Mouse (Mus musculus) left cerebral cortex, postnatal 36 days (tissue): Measurements from ENCODE around the gene Eif2b4. TPM values are rescaled to one million over a fixed set of nuclear protein-coding genes. Genes with fewer than 3 reads are reported as not detected.

Experiments used
- DNase-seq, 2 experiments: peaks; one replicate each; pipeline ENCODE4 v3.0.0; 2021 to 2022; ENCODE audit warnings: low spot score in 2 of 2, mixed read lengths in 1 of 2
- intact Hi-C: fragments of 180-260 bp; cut with DNase I; formaldehyde crosslinking; loops from one replicate; pipeline ENCODE4 v1.15.1; 2025
- total RNA-seq, 2 experiments: library from RNA; stranded (reverse); gene quantifications; 2 replicates each; pipeline ENCODE4 v1.2.3; 2021

Gene Eif2b4
- total RNA-seq, 2 experiments from 2014 or later = 36.2 to 41.1 TPM

DNA sequence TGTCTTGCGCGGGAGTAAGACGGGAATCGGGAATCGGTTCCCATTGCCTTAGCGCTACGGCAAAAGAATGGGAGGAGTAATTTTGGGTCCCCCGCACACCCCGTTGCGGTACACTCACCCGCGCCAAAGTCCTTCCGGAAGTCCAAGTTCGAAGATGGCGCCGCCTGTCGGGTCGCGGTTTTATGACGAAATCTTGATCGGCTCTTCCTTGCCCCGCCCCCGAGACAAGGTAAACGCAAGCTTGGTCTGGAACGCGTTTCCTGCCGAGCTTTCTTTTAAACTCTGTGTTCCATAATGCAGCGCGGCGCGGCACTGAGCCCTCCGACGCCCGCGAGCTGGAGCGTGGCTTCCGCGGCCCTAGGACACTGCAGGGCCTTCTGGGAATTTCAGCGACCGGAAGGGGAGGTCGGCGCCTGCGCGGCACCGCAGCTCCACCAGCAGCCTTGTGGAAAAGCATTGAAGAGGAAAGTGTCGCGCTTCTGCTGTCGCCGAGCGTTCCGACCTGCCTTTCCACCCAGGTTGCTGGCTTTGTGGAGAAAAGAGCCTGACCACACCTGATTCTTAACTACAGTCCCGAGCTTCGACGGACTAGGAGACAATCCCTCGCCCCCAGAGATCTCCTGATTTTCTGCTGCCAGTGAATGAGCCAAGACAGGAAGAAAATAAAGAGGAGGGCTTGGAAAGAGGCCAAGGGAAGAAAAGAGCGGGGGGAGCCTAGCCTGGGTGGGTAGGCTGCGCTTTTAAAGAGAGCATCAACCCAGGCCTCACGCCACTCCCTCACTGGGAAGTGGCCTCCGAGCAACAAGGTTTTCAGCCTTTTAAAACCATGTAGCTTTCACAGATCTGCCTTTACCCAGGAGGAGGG, 13.2 kb downstream of the Eif2b4 start, which contains the start of the genes Gm29609 and Gtf3c2:
Gene Gm29609, minus strand, starts transcription at position 146 of the 865 bp plus-strand sequence.
Gene Gtf3c2, minus strand, starts transcription at position 379 of the 865 bp plus-strand sequence.
- intact Hi-C loops = loop anchor here (1.0 kb wide), 1 partner anchor 13 kb away; the partner anchor contains the start of genes Eif2b4 and Snx17
- peak; percentile 96 for DNase-seq

- peak in 1 of 2 experiments; percentile 33 for DNase-seq
- intact Hi-C loops = no loop called here
These were observed 13.9 kb downstream of the Eif2b4 start for GRCm38 (mm10) chr5:31179301-31179765.

- intact Hi-C loops = no loop called here
- DNase-seq = no peak
These were observed 24.6 kb downstream of the Eif2b4 start for GRCm38 (mm10) chr5:31168630-31169029.

DNA sequence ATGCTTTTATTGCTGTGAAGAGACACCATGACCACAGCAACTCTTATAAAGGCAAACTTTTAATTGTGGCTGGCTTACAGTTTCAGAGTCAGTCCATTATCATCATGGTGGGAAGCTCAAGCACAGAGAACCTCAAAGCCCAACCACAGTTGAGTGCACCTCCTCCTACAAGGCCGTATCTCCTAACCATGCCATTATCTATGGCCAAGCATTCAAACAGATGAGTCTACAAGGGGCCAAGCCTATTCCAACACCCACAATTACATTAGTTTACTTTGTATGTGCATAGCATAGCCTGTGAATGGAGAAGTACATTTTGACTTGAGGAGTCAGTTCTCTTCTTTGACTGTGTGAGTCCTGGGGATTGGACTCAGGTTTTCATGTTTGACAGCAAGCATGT, 28.4 kb downstream of the Eif2b4 start:
- intact Hi-C loops = no loop called here
- no peak for DNase-seq

DNA sequence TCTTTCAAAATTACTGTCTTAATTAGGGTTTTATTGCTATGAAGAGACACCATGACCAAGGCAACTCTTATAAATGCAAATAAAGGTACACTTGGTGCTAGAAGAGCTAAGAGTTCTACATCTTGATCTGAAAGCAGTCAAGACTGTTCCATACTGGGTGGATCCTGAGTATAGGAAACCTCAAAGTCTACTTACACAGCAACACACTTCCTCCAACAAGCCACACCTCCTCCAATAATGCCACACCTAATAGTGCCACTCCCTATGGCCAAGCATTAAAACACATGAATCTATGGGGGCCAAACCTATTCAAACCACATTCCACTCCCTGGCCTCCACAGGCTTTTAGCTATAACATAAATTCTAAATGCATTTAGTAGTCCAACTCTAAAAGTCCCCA, 30.8 kb downstream of the Eif2b4 start:
- intact Hi-C loops = no loop called here
- DNase-seq = no peak

DNA sequence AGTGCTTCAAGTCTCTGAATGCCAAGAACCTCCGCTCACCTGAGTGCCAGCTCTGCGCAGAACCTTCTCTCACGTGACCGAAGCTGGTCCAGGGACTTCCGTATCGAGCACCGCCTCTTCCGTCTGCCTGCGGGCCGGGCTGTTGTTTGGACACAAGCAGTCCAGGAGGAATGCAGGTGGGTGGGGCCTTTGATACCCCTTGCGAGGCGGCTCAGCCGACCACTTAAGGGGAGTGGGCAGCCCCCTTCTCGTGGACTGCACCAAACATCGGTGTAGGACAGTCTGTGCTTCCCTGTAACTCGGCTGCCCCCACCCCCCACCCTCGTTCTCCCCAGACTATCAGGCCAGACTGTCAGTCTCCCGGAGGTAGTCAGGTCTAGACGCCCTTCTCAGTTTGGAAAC, 39.1 kb downstream of the Eif2b4 start, which contains the start of gene Mpv17:
Gene Mpv17, minus strand, starts transcription at position 100 of the 402 bp plus-strand sequence.
- intact Hi-C loops = no loop called here
- peak; percentile 84 to 87 for DNase-seq

DNA sequence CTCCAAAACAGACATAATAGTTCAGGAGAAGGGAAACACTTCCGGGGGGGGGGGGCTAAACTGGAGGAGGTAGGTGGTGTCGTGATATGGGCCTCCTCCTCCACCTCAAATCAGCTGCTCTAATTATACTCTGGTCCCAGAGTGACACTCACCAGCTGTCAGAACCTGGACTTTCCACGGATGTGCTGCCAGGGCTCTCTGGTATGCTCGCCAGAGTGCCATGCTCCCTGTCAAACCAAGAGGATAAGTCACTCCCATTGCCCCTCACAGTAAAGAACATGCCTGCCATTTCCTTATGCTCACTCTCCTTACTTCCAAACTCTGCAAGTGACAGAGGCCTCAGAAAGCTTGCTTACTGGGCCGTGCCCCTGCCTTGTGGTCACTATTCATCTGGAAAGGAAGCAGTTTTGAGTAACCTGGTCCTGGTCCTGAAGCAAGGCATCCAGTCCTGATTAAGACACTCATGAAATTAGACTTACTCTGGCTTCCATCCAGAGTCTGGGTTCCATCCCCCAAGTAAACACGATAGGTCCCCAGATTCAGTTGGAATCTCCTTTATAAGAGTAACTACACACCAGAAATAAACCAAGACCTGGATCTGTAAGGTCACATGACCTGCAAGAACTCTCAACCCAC, 39.6 kb downstream of the Eif2b4 start:
- peak in 1 of 2 experiments; percentile 15 for DNase-seq
- intact Hi-C loops = no loop called here

- intact Hi-C loops = no loop called here
These were observed 41.5 kb downstream of the Eif2b4 start for GRCm38 (mm10) chr5:31151746-31152145.

GRCm38 (mm10) chr5:31149781-31150180, 43.4 kb downstream of the Eif2b4 start:
- no peak for DNase-seq
- intact Hi-C loops = no loop called here

More at GRCm38 (mm10) chr5:31151746-31152145, 41.5 kb downstream of the Eif2b4 start:
- no peak for DNase-seq

- no peak for DNase-seq
These were observed 54.2 kb downstream of the Eif2b4 start for GRCm38 (mm10) chr5:31138968-31139425.

DNA sequence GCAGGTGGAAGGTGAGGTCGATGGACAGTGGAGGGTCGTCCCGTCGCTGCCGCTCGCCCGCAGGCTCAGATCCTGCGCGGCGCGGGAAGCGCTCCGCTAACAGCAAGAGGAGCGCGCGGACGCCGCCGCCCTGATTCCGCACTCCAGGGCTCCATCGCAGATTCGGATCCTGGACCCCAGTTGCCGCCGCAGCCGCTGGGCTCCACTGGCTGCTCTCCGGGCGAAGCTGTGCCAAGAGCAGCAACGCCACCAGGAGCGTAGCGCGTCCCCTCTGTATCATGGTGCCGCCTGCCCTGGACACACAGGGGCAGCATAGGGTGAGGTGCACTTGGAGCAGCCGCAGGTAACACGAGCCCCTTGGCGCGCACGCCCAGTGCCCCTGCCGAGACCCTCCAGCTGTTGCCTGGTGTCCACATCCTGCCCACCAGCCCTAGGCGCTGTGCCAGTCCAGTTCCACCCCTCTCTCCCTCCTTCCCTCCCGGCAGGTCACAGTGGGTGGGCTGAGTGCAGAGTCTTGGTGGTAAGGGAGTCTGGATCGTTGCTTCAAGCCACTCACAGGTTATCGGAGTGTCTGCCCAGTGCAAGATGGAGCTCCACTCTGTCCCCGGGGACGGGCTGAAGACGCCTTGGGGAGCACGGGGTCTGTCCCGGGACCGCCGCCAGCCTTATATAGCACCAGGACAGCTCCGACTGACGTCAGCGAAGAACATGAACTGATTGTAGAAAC, 54.8 kb downstream of the Eif2b4 start, which contains the start of gene Ucn:
Gene Ucn, minus strand, starts transcription at position 589 of the 727 bp plus-strand sequence.
- DNase-seq = no peak
- intact Hi-C loops = no loop called here

More at GRCm38 (mm10) chr5:31138968-31139425, 54.2 kb downstream of the Eif2b4 start:
- intact Hi-C loops = no loop called here

GRCm38 (mm10) chr5:31137658-31138057, 55.6 kb downstream of the Eif2b4 start:
- intact Hi-C loops = no loop called here

More at GRCm38 (mm10) chr5:31137658-31138057, 55.6 kb downstream of the Eif2b4 start:
- no peak for DNase-seq

Other genes with a start within 250 kb of the Eif2b4 start
- 10 to 100 TPM; 26.1 to 26.4 TPM for gene Cgref1, start 247.8 kb downstream of the Eif2b4 start, total RNA-seq
- gene Preb, start 233.1 kb downstream of the Eif2b4 start, total RNA-seq = 100 to 1,000 TPM; 121 to 128 TPM
- under 1 TPM; 0.15 to 0.27 TPM for gene Tcf23, start 224.8 kb downstream of the Eif2b4 start, total RNA-seq
- gene Atraid, start 145.1 kb downstream of the Eif2b4 start, total RNA-seq = 10 to 100 TPM; 74.3 to 75.8 TPM
- gene Slc5a6, start 144.5 kb downstream of the Eif2b4 start, total RNA-seq = 10 to 100 TPM; 14.4 to 17.9 TPM
- 10 to 100 TPM; 18.1 to 21.8 TPM for gene Cad, start 138.7 kb downstream of the Eif2b4 start, total RNA-seq
- not detected for gene Dnajc5g, start 87.1 kb downstream of the Eif2b4 start, total RNA-seq
- gene Slc30a3, start 85.2 kb downstream of the Eif2b4 start, total RNA-seq = 100 to 1,000 TPM; 155 to 159 TPM
- gene Trim54, start 76.7 kb downstream of the Eif2b4 start, total RNA-seq = 1 to 10 TPM; 1.4 to 2.8 TPM
- 1 to 10 TPM in 1 of 2 experiments, not detected in 1; 2.4 TPM for gene Ucn, start 54.6 kb downstream of the Eif2b4 start, total RNA-seq
- 10 to 100 TPM; 46.2 to 50.8 TPM for gene Mpv17, start 39.2 kb downstream of the Eif2b4 start, total RNA-seq
- gene Gm29609, start 13.5 kb downstream of the Eif2b4 start, total RNA-seq = 1 to 10 TPM; 2.0 to 5.1 TPM
- 10 to 100 TPM; 48.0 to 73.7 TPM for gene Gtf3c2, start 13.3 kb downstream of the Eif2b4 start, total RNA-seq
- 10 to 100 TPM; 78.9 to 84.4 TPM for gene Snx17, start 203 bp downstream of the Eif2b4 start, total RNA-seq
- gene Zfp513, start 8.9 kb upstream of the Eif2b4 start, total RNA-seq = 10 to 100 TPM; 26.8 to 29.3 TPM
- gene Ppm1g, start 27.3 kb upstream of the Eif2b4 start, total RNA-seq = 10 to 100 TPM; 70.2 to 71.8 TPM
- gene Nrbp1, start 47.4 kb upstream of the Eif2b4 start, total RNA-seq = 10 to 100 TPM; 77.9 to 80.9 TPM
- not detected for gene Gm9970, start 47.8 kb upstream of the Eif2b4 start, total RNA-seq
- 1 to 10 TPM; 2.2 to 4.0 TPM for gene Krtcap3, start 58.3 kb upstream of the Eif2b4 start, total RNA-seq
- 100 to 1,000 TPM in 1 of 2 experiments, 10 to 100 TPM in 1; 78.3 to 102 TPM for gene Ift172, start 97.7 kb upstream of the Eif2b4 start, total RNA-seq
- gene Fndc4, start 102.7 kb upstream of the Eif2b4 start, total RNA-seq = 100 to 1,000 TPM; 147 to 162 TPM
- gene Gckr, start 104.0 kb upstream of the Eif2b4 start, total RNA-seq = under 1 TPM in 1 of 2 experiments, not detected in 1; 0.25 TPM